Mouse (Mus musculus) hindbrain, embryonic 12.5 days (tissue): Measurements from ENCODE around the gene Mlf2. TPM values are rescaled to one million over a fixed set of nuclear protein-coding genes. Genes with fewer than 3 reads are reported as not detected.
A peak's percentile ranks its signal among the peaks of the same experiment; 100 is the strongest.
"Not testable (repeated sequence)": the region's sequence is repeated elsewhere in the genome, so short reads cannot be mapped to it uniquely, and the experiment has no call there.

ENCODE experiments used
- ATAC-seq: fragments of 200-750 bp; cut with Nextera tagmentation; 2 replicates; pipeline ENCODE4 v1.8.0; 2017; ENCODE audit warnings: moderate TSS enrichment; ENCODE audit not compliant: low FRiP score
- H3K27ac ChIP-seq: fragments of 300-500 bp; sonication (generic); 2 replicates; pipeline ENCODE4 v1.5.1; 2016; ENCODE audit warnings: mild to moderate bottlenecking
- H3K27me3 ChIP-seq: fragments of 300-500 bp; sonication (generic); 2 replicates; pipeline ENCODE4 v1.6.1; 2016; ENCODE audit warnings: mild to moderate bottlenecking
- H3K36me3 ChIP-seq: fragments of 300-500 bp; sonication (generic); 2 replicates; pipeline ENCODE4 v1.6.1; 2016; ENCODE audit warnings: mild to moderate bottlenecking
- H3K4me1 ChIP-seq: fragments of 300-500 bp; sonication (generic); 2 replicates; pipeline ENCODE4 v1.6.1; 2016
- H3K4me2 ChIP-seq: fragments of 300-500 bp; sonication (generic); replicated peaks from 2 replicates; pipeline ENCODE4 v1.6.1; 2016; ENCODE audit warnings: mild to moderate bottlenecking
- H3K4me3 ChIP-seq: fragments of 300-500 bp; sonication (generic); 2 replicates; pipeline ENCODE4 v1.5.1; 2016; ENCODE audit warnings: mild to moderate bottlenecking
- H3K9ac ChIP-seq: fragments of 300-500 bp; sonication (generic); 2 replicates; pipeline ENCODE4 v1.6.1; 2016; ENCODE audit warnings: mild to moderate bottlenecking, moderate library complexity
- H3K9me3 ChIP-seq: fragments of 300-500 bp; sonication (generic); replicated peaks from 2 replicates; pipeline ENCODE4 v1.6.1; 2016; ENCODE audit warnings: mild to moderate bottlenecking
- WGBS: fragments of 180-500 bp; shearing (Covaris S2); methylation state at CpG from one replicate; pipeline ENCODE4 v1.1.7; 2016; 5-methylcytosine and 5-hydroxymethylcytosine counted together
- polyA plus RNA-seq: library from polyadenylated mRNA; unstranded; fragments of >200 nt; fragmentation: Nextera tagmentation; extraction: Ambion mirVana; gene quantifications from 2 replicates; pipeline ENCODE4 v1.2.1, GENCODE M21; 2016

Mlf2 gene
- 462 and 488 TPM in 2 replicates for polyA plus RNA-seq

DNA sequence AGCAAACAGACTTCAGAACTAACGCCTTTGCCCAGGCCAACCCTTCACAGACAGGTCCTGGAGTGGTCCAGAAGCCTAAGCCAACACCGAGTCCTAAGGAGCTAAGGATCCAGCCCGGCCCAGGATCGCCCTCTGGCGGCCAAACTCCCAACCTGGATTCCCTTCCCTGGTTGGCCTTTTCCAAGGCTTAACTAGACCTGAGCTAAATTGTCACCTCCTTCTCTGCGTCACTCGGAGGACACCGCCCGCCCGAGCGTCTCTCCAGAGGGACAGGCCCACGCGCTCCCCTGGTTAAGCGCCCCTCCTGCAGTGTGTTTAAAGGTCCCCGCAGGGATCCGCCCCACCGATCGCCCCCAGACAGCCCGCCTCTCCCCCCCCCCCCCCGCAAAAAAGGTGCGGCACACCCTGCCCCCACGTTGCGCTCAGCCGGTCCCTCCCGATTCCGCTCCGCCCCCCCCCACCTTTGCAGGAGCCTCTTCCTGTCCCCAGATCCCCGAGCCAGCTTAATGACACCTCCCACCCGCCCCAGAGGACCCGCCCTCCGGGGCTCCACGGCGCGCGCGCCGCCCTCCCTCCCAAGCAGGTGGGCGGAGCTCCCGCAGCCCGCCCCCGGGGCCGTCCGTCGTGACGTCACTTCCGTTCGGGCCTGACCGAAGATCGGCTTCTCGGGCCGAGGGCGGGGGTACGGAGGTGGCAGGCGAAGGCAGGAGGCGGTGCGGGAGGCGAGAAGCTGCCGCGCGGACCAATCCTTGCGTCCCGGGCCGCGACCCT is at the start of gene Mlf2:
Gene Mlf2 (plus strand): TSS at position 633 of the 771 bp plus-strand sequence.
- ATAC-seq = peak; percentile 95
- Histone ChIP-seq H3K27ac (peak within 1 kb of the TSS; percentile 97), H3K9me3 (no peaks in the 10 kb centered on the region)

DNA sequence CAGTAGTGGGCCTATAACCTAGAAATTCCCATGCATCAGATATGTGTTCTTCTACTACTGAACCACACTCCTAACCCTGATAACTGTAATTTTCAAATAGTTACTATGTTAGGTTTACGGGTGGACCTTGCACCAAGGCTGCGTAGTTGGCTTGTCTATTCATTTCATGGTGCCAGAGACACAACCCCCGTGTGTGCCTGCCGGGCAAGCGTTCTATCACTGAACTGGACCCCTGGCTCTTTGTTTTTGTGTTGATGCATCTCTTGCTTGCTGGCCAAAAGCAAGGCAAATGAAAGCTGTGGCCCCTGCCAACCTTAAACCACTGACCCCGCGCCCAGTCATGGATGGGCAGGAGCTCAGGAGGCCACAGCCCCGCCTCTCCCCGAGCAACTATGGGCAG is 49.4 kb upstream of the Mlf2 start:
- no peaks in the 10 kb centered on the region for H3K36me3 ChIP-seq
- no peak for ATAC-seq
- no peak overlapping the region for H3K27ac ChIP-seq
- H3K4me2 ChIP-seq = no peak overlapping the region
- no peaks in the 10 kb centered on the region for H3K9me3 ChIP-seq
- H3K27me3 ChIP-seq = no peaks in the 10 kb centered on the region
- 96% methylated on average over 9 of the region's 9 CpGs for WGBS
- no peak overlapping the region for H3K4me3 ChIP-seq
- H3K9ac ChIP-seq = no peak overlapping the region
- 0 out of 2 replicates have a peak, but pooled peaks cover 3% of the 10 kb centered on the region for H3K4me1 ChIP-seq

More for the DNA sequence above, at the start of gene Mlf2:
- Histone ChIP-seq H3K27me3 (no peaks in the 10 kb centered on the region), H3K36me3 (peaks cover 31% of the 10 kb centered on the region), H3K9ac (peak within 1 kb of the TSS; percentile 98), H3K4me2 (peak within 1 kb of the TSS; percentile 95), H3K4me3 (peak within 1 kb of the TSS; percentile 95), H3K4me1 (peaks cover 18% of the 10 kb centered on the region)
- WGBS = under 1% methylated on average over 60 of the region's 64 CpGs

GRCm38 (mm10) chr6:124883351-124883750 is 47.8 kb upstream of the Mlf2 start:
- H3K4me2 ChIP-seq = no peak overlapping the region
- no peaks in the 10 kb centered on the region for H3K9me3 ChIP-seq
- WGBS = 78% methylated on average over 10 of the region's 10 CpGs
- H3K4me1 ChIP-seq = 0 out of 2 replicates have a peak, but pooled peaks cover 3% of the 10 kb centered on the region
- ATAC-seq = no peak
- no peaks in the 10 kb centered on the region for H3K36me3 ChIP-seq
- no peak overlapping the region for H3K4me3 ChIP-seq
- no peak overlapping the region for H3K27ac ChIP-seq
- H3K9ac ChIP-seq = no peak overlapping the region
- no peaks in the 10 kb centered on the region for H3K27me3 ChIP-seq

GRCm38 (mm10) chr6:124884714-124885500 is 46.3 kb upstream of the Mlf2 start:
- Histone ChIP-seq H3K9me3 (no peaks in the 10 kb centered on the region), H3K27me3 (no peaks in the 10 kb centered on the region), H3K4me1 (0 out of 2 replicates have a peak, but pooled peaks cover 3% of the 10 kb centered on the region), H3K27ac (no peak overlapping the region), H3K9ac (no peak overlapping the region), H3K4me2 (no peak overlapping the region), H3K36me3 (no peaks in the 10 kb centered on the region), H3K4me3 (no peak overlapping the region)
- ATAC-seq = no peak
- 77% methylated on average over 10 of the region's 10 CpGs for WGBS

GRCm38 (mm10) chr6:124885956-124886381 is 45.2 kb upstream of the Mlf2 start:
- no peak overlapping the region for H3K27ac ChIP-seq
- H3K4me2 ChIP-seq = no peak overlapping the region
- 90% methylated on average over 8 of the region's 8 CpGs for WGBS
- H3K27me3 ChIP-seq = no peaks in the 10 kb centered on the region
- H3K9ac ChIP-seq = no peak overlapping the region
- no peak for ATAC-seq
- no peaks in the 10 kb centered on the region for H3K36me3 ChIP-seq
- 0 out of 2 replicates have a peak, but pooled peaks cover 3% of the 10 kb centered on the region for H3K4me1 ChIP-seq
- H3K4me3 ChIP-seq = no peak overlapping the region
- no peaks in the 10 kb centered on the region for H3K9me3 ChIP-seq

- no peaks in the 10 kb centered on the region for H3K27me3 ChIP-seq
- 89% methylated on average over 9 of the region's 9 CpGs for WGBS
Measured at GRCm38 (mm10) chr6:124887986-124888385, 43.2 kb upstream of the Mlf2 start, which contains the start of gene Cd4. Gene Cd4 (minus strand): TSS chr6:124888221.

GRCm38 (mm10) chr6:124888555-124889125 is 42.5 kb upstream of the Mlf2 start:
- H3K9me3 ChIP-seq = no peaks in the 10 kb centered on the region
- H3K27me3 ChIP-seq = no peaks in the 10 kb centered on the region
- WGBS = 92% methylated on average over 6 of the region's 6 CpGs
- H3K4me1 ChIP-seq = 0 out of 2 replicates have a peak, but pooled peaks cover 3% of the 10 kb centered on the region
- no peaks in the 10 kb centered on the region for H3K36me3 ChIP-seq
- H3K9ac ChIP-seq = no peak overlapping the region
- no peak for ATAC-seq
- no peak overlapping the region for H3K4me2 ChIP-seq
- H3K27ac ChIP-seq = no peak overlapping the region
- no peak overlapping the region for H3K4me3 ChIP-seq

More at GRCm38 (mm10) chr6:124887986-124888385, 43.2 kb upstream of the Mlf2 start, which contains the start of gene Cd4:
- Histone ChIP-seq H3K4me3 (no peak within 1 kb of the TSS; the same call in 1 of the 2 replicates), H3K36me3 (no peaks in the 10 kb centered on the region), H3K9ac (no peak within 1 kb of the TSS), H3K4me2 (no peak within 1 kb of the TSS), H3K9me3 (no peaks in the 10 kb centered on the region), H3K4me1 (0 out of 2 replicates have a peak, but pooled peaks cover 3% of the 10 kb centered on the region), H3K27ac (no peak within 1 kb of the TSS)
- no peak for ATAC-seq

DNA sequence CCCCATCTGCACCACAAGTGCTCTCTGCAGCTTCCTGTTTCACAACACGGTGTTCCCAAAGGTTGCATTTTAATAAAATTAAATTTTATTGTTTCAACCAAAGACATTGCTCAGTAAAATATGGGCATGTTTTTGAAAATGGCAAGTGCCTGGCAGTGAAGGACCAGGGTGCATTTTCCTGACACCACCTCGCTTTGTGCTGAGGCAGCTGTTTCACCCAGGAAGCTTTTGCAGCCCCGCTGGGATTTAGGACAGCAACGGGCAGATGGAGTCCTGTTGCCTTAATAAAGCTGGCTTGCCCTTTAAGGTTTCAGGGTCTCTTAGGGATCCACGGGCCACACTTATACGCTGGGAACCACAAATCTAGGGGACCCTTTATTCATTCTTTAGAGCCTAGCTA is 40.2 kb upstream of the Mlf2 start:
- no peak overlapping the region for H3K4me2 ChIP-seq
- WGBS = 71% methylated on average over 6 of the region's 6 CpGs
- ATAC-seq = no peak
- H3K27ac ChIP-seq = no peak overlapping the region
- no peaks in the 10 kb centered on the region for H3K4me1 ChIP-seq
- no peaks in the 10 kb centered on the region for H3K27me3 ChIP-seq
- no peaks in the 10 kb centered on the region for H3K9me3 ChIP-seq
- no peak overlapping the region for H3K9ac ChIP-seq
- H3K4me3 ChIP-seq = no peak overlapping the region
- H3K36me3 ChIP-seq = no peaks in the 10 kb centered on the region

- H3K9me3 ChIP-seq, H3K4me2 ChIP-seq, H3K4me3 ChIP-seq, H3K9ac ChIP-seq, H3K27ac ChIP-seq, H3K4me1 ChIP-seq, H3K27me3 ChIP-seq, ATAC-seq, H3K36me3 ChIP-seq: not testable (repeated sequence)
- WGBS = 93% methylated on average over 2 of the region's 2 CpGs
Measured at GRCm38 (mm10) chr6:124894113-124894512, 37.1 kb upstream of the Mlf2 start.

DNA sequence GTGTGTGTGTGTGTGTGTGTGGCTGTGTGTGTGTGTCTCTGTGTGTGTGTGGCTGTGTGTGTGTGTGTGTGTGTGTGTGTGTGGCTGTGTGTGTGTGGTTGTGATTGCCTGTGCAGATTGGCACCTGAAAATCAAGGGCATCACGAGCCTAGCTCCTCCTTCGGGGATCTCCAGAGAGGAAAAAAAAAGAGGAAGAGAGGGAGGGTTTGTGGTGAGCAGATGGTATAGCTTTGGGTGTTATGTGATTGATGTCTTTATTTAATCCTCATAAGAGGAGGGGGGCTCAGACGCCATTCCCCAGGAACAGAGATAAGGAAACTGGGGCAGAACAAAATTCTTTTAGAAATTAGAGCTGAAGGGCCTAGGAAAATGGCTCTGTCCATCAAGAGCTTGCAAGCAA is 32.8 kb upstream of the Mlf2 start:
- H3K27me3 ChIP-seq = no peaks in the 10 kb centered on the region
- no peak overlapping the region for H3K9ac ChIP-seq
- H3K27ac ChIP-seq = no peak overlapping the region
- WGBS = 67% methylated on average over 3 of the region's 3 CpGs
- no peaks in the 10 kb centered on the region for H3K36me3 ChIP-seq
- H3K9me3 ChIP-seq = no peaks in the 10 kb centered on the region
- H3K4me2 ChIP-seq = no peak overlapping the region
- no peaks in the 10 kb centered on the region for H3K4me1 ChIP-seq
- no peak for ATAC-seq
- H3K4me3 ChIP-seq = no peak overlapping the region

DNA sequence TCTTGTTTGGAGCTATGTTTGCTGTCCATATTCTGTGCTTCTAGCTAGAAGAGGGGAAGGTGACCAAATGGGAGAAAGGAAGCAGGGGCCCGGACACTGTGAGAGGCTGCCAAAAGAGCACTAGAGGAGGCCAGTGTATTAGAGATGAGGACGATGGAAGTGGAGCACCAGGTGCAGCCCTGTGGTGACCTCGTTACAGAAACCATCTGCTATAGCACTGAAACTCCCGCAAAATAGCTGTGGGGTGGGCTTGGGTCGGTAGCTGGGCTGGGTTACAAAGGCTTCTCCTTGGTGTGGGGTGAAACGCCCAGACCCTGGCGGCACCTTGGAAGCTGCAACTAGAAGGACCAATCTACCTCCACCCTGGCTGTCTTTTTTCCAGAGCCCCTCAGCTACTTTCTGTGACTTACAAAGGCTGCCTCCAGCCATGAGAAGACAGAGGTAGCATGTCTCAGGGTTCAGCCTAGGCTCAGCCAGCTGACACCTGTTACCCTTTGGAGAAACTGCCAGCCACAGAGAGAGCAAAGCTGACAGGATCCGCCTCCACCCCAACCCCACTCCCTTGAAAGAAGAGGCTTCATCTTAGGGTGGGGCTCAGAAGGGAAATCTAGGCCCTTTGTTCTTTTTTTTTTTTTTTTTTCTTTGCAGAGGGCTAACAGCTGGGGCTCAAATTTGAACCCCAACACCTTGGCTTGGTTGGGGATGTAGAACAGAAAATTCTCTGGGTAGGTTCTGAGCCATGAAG is 31.0 kb upstream of the Mlf2 start:
- Histone ChIP-seq H3K27ac (no peak overlapping the region), H3K9me3 (no peaks in the 10 kb centered on the region), H3K36me3 (no peaks in the 10 kb centered on the region), H3K4me2 (no peak overlapping the region), H3K4me1 (peaks cover 10% of the 10 kb centered on the region), H3K4me3 (no peak overlapping the region), H3K9ac (no peak overlapping the region), H3K27me3 (no peaks in the 10 kb centered on the region)
- 58% methylated on average over 8 of the region's 8 CpGs for WGBS
- no peak for ATAC-seq
